ENCODE assay signal across 8 mouse cellular contexts in genomic region chr17:35866281-35866831, GRCm38 (mm10). TPM values are rescaled to one million over a fixed set of nuclear protein-coding genes. Genes with fewer than 3 reads are reported as not detected.
A peak's percentile ranks its signal among the peaks of the same experiment; 100 is the strongest.
DNase-seq lines count a peak whose midpoint lies in the region; ATAC-seq and TF ChIP-seq lines count a peak whose summit lies in the region.

No protein-coding gene starts in this region.

- ATAC-seq in heart, embryonic 12.5 days (ENCODE audit: insufficient number of reproducible peaks, low FRiP score) = peak; percentile 61
- peak; percentile 29; the same call in 1 of the 2 replicates for ATAC-seq in stomach, embryonic 15.5 days (ENCODE audit: insufficient read depth, low FRiP score, low read depth)

- H3K4me2 ChIP-seq in heart, embryonic 12.5 days = peak overlapping the region; percentile 94
- peak overlapping the region; percentile 93 for H3K4me2 ChIP-seq in stomach, embryonic 15.5 days

- peak overlapping the region; percentile 77 for H3K4me3 ChIP-seq in cortical plate, adult 2 months (ENCODE audit: insufficient read depth, low read length)
- H3K4me3 ChIP-seq in heart, embryonic 12.5 days = peak overlapping the region; percentile 78
- peak overlapping the region; percentile 82 for H3K4me3 ChIP-seq in midbrain, embryonic 10.5 days
- H3K4me3 ChIP-seq in stomach, embryonic 15.5 days (replicated peaks) = peak overlapping the region; percentile 57

- no peak for TF ChIP-seq POLR2A in cortical plate, adult 2 months (IDR thresholded peaks at IDR 0.05; ENCODE audit: extremely low read depth, insufficient read depth, low read length)

- peaks cover 3% of the 10 kb centered on the region; the same call in 1 of the 2 replicates for H3K4me1 ChIP-seq in cortical plate, adult 2 months (ENCODE audit: control insufficient read depth, insufficient read depth, low read length)
- peaks cover 54% of the 10 kb centered on the region for H3K4me1 ChIP-seq in heart, embryonic 12.5 days (replicated peaks)
- peaks cover 77% of the 10 kb centered on the region for H3K4me1 ChIP-seq in midbrain, embryonic 10.5 days
- peaks cover 46% of the 10 kb centered on the region for H3K4me1 ChIP-seq in stomach, embryonic 15.5 days

- H3K9me3 ChIP-seq in heart, embryonic 12.5 days (replicated peaks) = no peaks in the 10 kb centered on the region; the same call in 1 of the 2 replicates
- H3K9me3 ChIP-seq in midbrain, embryonic 10.5 days (replicated peaks) = peaks cover 10% of the 10 kb centered on the region
- H3K9me3 ChIP-seq in stomach, embryonic 15.5 days = no peaks in the 10 kb centered on the region

- TF ChIP-seq CTCF in cortical plate, adult 2 months (IDR thresholded peaks at IDR 0.05; ENCODE audit: extremely low read depth, insufficient read depth, low read length) = no peak

- no peaks in the 10 kb centered on the region for H3K27me3 ChIP-seq in heart, embryonic 12.5 days (replicated peaks)
- H3K27me3 ChIP-seq in midbrain, embryonic 10.5 days (ENCODE audit: low read depth, poor library complexity, severe bottlenecking) = no peaks in the 10 kb centered on the region
- H3K27me3 ChIP-seq in stomach, embryonic 15.5 days (replicated peaks) = no peaks in the 10 kb centered on the region

- H3K9ac ChIP-seq in heart, embryonic 12.5 days = peak overlapping the region; percentile 91
- H3K9ac ChIP-seq in stomach, embryonic 15.5 days = peak overlapping the region; percentile 68

- H3K36me3 ChIP-seq in heart, embryonic 12.5 days = peaks cover 4% of the 10 kb centered on the region
- peaks cover 50% of the 10 kb centered on the region for H3K36me3 ChIP-seq in midbrain, embryonic 10.5 days
- no peaks in the 10 kb centered on the region for H3K36me3 ChIP-seq in stomach, embryonic 15.5 days

- peak; percentile 72 to 81 for DNase-seq in spleen, adult 18-20 months
- DNase-seq in spleen, adult 12 weeks (ENCODE audit: low spot score) = no peak
- peak; percentile 63 to 76 for DNase-seq in kidney, postnatal 36 days
- no peak for DNase-seq in midbrain, embryonic 10.5 days (ENCODE audit: low spot score)
- DNase-seq in layer of hippocampus, adult 9-11 months = no peak

- peak overlapping the region; percentile 90 for H3K27ac ChIP-seq in cortical plate, adult 2 months (ENCODE audit: insufficient read depth, low read length)
- H3K27ac ChIP-seq in heart, embryonic 12.5 days (ENCODE audit: poor library complexity, severe bottlenecking) = peak overlapping the region; percentile 96
- peak overlapping the region; percentile 99 for H3K27ac ChIP-seq in midbrain, embryonic 10.5 days (replicated peaks)
- peak overlapping the region; percentile 98 for H3K27ac ChIP-seq in stomach, embryonic 15.5 days

- WGBS in heart, embryonic 12.5 days = under 1% methylated on average over 37 of the region's 38 CpGs
- WGBS in midbrain, embryonic 10.5 days = under 1% methylated on average over 37 of the region's 38 CpGs
- WGBS in stomach, embryonic 15.5 days = under 1% methylated on average over 38 of the region's 38 CpGs

RNA-seq across cellular contexts. Expression of gene Ppp1r18, which starts 1.0 kb away (rescaled TPM):
- polyA plus RNA-seq in cortical plate, adult 2 months (2012; rRNA removed) = 11.1 and 11.4 TPM in 2 replicates
- polyA plus RNA-seq in heart, embryonic 12.5 days (2016; fragmentation: Nextera tagmentation; extraction: Ambion mirVana) = 22.8 and 23.7 TPM in 2 replicates
- 21.8 and 27.6 TPM in 2 replicates for polyA plus RNA-seq in midbrain, embryonic 10.5 days (2016; fragmentation: Nextera tagmentation; extraction: Ambion mirVana)
- 17.0 and 18.6 TPM in 2 replicates for polyA plus RNA-seq in stomach, embryonic 15.5 days (2015; fragmentation: Nextera tagmentation; extraction: Ambion mirVana)

RNA-seq across cellular contexts. Expression of gene Nrm, which starts 5.2 kb away (rescaled TPM):
- 7.5 and 9.3 TPM in 2 replicates for polyA plus RNA-seq in cortical plate, adult 2 months (2012; rRNA removed)
- 48.9 and 50.7 TPM in 2 replicates for polyA plus RNA-seq in heart, embryonic 12.5 days (2016; fragmentation: Nextera tagmentation; extraction: Ambion mirVana)
- 80.0 and 84.5 TPM in 2 replicates for polyA plus RNA-seq in midbrain, embryonic 10.5 days (2016; fragmentation: Nextera tagmentation; extraction: Ambion mirVana)
- polyA plus RNA-seq in stomach, embryonic 15.5 days (2015; fragmentation: Nextera tagmentation; extraction: Ambion mirVana) = 54.0 and 54.7 TPM in 2 replicates

RNA-seq across cellular contexts. Expression of gene Dhx16, which starts 13.3 kb away (rescaled TPM):
- 42.6 and 44.1 TPM in 2 replicates for polyA plus RNA-seq in cortical plate, adult 2 months (2012; rRNA removed)
- 22.4 and 26.6 TPM in 2 replicates for polyA plus RNA-seq in heart, embryonic 12.5 days (2016; fragmentation: Nextera tagmentation; extraction: Ambion mirVana)
- 51.6 and 54.3 TPM in 2 replicates for polyA plus RNA-seq in midbrain, embryonic 10.5 days (2016; fragmentation: Nextera tagmentation; extraction: Ambion mirVana)
- polyA plus RNA-seq in stomach, embryonic 15.5 days (2015; fragmentation: Nextera tagmentation; extraction: Ambion mirVana) = 37.8 and 41.4 TPM in 2 replicates

RNA-seq across cellular contexts. Expression of gene Mdc1, which starts 25.0 kb away (rescaled TPM):
- polyA plus RNA-seq in cortical plate, adult 2 months (2012; rRNA removed) = 7.7 and 8.4 TPM in 2 replicates
- polyA plus RNA-seq in heart, embryonic 12.5 days (2016; fragmentation: Nextera tagmentation; extraction: Ambion mirVana) = 21.6 and 25.0 TPM in 2 replicates
- polyA plus RNA-seq in midbrain, embryonic 10.5 days (2016; fragmentation: Nextera tagmentation; extraction: Ambion mirVana) = 21.1 and 21.7 TPM in 2 replicates
- 15.2 and 19.7 TPM in 2 replicates for polyA plus RNA-seq in stomach, embryonic 15.5 days (2015; fragmentation: Nextera tagmentation; extraction: Ambion mirVana)

RNA-seq across cellular contexts. Expression of gene Tubb5, which starts 28.2 kb away (rescaled TPM):
- 453 and 474 TPM in 2 replicates for polyA plus RNA-seq in cortical plate, adult 2 months (2012; rRNA removed)
- 743 and 773 TPM in 2 replicates for polyA plus RNA-seq in heart, embryonic 12.5 days (2016; fragmentation: Nextera tagmentation; extraction: Ambion mirVana)
- polyA plus RNA-seq in midbrain, embryonic 10.5 days (2016; fragmentation: Nextera tagmentation; extraction: Ambion mirVana) = 1,574 and 1,617 TPM in 2 replicates
- polyA plus RNA-seq in stomach, embryonic 15.5 days (2015; fragmentation: Nextera tagmentation; extraction: Ambion mirVana) = 762 and 772 TPM in 2 replicates

Comparison
In these comparisons a context has a peak if more than half of its experiments do, and no peak if none do; other contexts are left out.
1. DNase-seq: peak in spleen, adult 18-20 months (2 of 2) and kidney, postnatal 36 days (2 of 2); none in spleen, adult 12 weeks (single experiment), midbrain, embryonic 10.5 days (single experiment) and layer of hippocampus, adult 9-11 months (single experiment).
2. Peak in every context shown above with its lines, with median percentiles within 50 percentile points of each other: H3K27ac ChIP-seq and H3K4me3 ChIP-seq.